Mouse (Mus musculus) CH12F3 (cell line): Measurements from ENCODE around the gene Knl1.

Source experiments
- in situ Hi-C: fragments of 300-500 bp; cut with MboI; formaldehyde crosslinking; loops from 2 replicates; pipeline ENCODE4 v1.14.3; 2020; ENCODE audit warnings: low sequenced_read_pairs

Gene Knl1

GRCm38 (mm10) chr2:119034656-119035396 is 12.1 kb upstream of the Knl1 start, which contains the start of gene Rpusd2:
TSS of gene Rpusd2 (plus strand) at chr2:119034790.
- in situ Hi-C loops, result no loop called here

GRCm38 (mm10) chr2:119035397-119035745 is 11.5 kb upstream of the Knl1 start:
- in situ Hi-C loops, result no loop called here

GRCm38 (mm10) chr2:119040882-119041281 is 6.0 kb upstream of the Knl1 start:
- in situ Hi-C loops, result no loop called here

GRCm38 (mm10) chr2:119045163-119045562 is 1.8 kb upstream of the Knl1 start:
- in situ Hi-C loops, result no loop called here

- in situ Hi-C loops, result no loop called here
These were observed 930 bp downstream of the Knl1 start for GRCm38 (mm10) chr2:119047849-119048248.

GRCm38 (mm10) chr2:119050132-119050650 is 3.3 kb downstream of the Knl1 start:
- in situ Hi-C loops, result no loop called here

- in situ Hi-C loops, result no loop called here
These were observed 13.2 kb downstream of the Knl1 start for GRCm38 (mm10) chr2:119060139-119060538.

- in situ Hi-C loops, result no loop called here
These were observed 25.5 kb downstream of the Knl1 start for GRCm38 (mm10) chr2:119072397-119072796.

- in situ Hi-C loops, result no loop called here
These were observed 39.2 kb downstream of the Knl1 start for GRCm38 (mm10) chr2:119086156-119086555.

GRCm38 (mm10) chr2:119101552-119101951 is 54.6 kb downstream of the Knl1 start:
- in situ Hi-C loops, result no loop called here

- in situ Hi-C loops, result no loop called here
These were observed 59.7 kb downstream of the Knl1 start for GRCm38 (mm10) chr2:119106583-119106982.

GRCm38 (mm10) chr2:119108554-119108953 is 61.6 kb downstream of the Knl1 start:
- in situ Hi-C loops, result no loop called here

- in situ Hi-C loops, result no loop called here
These were observed 64.1 kb downstream of the Knl1 start for GRCm38 (mm10) chr2:119111060-119111459.

GRCm38 (mm10) chr2:119112438-119113112 is 65.7 kb downstream of the Knl1 start, which contains the start of gene Rad51:
TSS of gene Rad51 (plus strand) at chr2:119112793.
- in situ Hi-C loops, result no loop called here

- in situ Hi-C loops, result no loop called here
These were observed 66.4 kb downstream of the Knl1 start for GRCm38 (mm10) chr2:119113121-119113925.

GRCm38 (mm10) chr2:119136346-119136898 is 89.5 kb downstream of the Knl1 start:
- in situ Hi-C loops, result no loop called here

GRCm38 (mm10) chr2:119145199-119145598 is 98.3 kb downstream of the Knl1 start:
- in situ Hi-C loops, result no loop called here

GRCm38 (mm10) chr2:119146435-119146834 is 99.5 kb downstream of the Knl1 start:
- in situ Hi-C loops, result no loop called here

- in situ Hi-C loops, result no loop called here
These were observed 100.3 kb downstream of the Knl1 start for GRCm38 (mm10) chr2:119147160-119147678.

GRCm38 (mm10) chr2:119147775-119148174 is 100.9 kb downstream of the Knl1 start:
- in situ Hi-C loops, result no loop called here

GRCm38 (mm10) chr2:119152255-119152654 is 105.3 kb downstream of the Knl1 start:
- in situ Hi-C loops, result no loop called here
